Mouse (Mus musculus): ENCODE measurements around the gene Slc16a12.
"Not testable (repeated sequence)": the region's sequence is repeated elsewhere in the genome, so short reads cannot be mapped to it uniquely, and the experiment has no call there.

Gene Slc16a12

DNA sequence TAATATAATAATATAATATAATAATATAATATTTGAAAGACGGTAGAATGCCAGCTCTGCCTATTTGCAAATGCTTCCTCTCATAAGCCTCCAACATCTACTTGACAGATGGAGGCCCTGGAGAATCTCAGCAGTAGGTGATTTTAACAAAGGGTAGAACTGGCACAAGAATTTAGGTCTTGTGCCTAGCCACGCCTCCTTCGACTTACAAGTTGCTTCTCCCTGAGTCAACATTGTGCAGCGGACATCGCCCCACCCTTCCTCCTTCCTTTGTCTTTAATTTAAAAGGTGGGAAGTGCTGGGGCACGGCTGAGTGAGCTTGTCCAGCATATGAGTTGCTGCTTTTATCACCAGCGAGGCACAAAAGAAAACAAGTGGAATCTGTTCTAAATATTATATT, 73.6 kb downstream of the Slc16a12 start:
- DNase-seq (ENCODE audit: low spot score in 2 of 2): no peak

DNA sequence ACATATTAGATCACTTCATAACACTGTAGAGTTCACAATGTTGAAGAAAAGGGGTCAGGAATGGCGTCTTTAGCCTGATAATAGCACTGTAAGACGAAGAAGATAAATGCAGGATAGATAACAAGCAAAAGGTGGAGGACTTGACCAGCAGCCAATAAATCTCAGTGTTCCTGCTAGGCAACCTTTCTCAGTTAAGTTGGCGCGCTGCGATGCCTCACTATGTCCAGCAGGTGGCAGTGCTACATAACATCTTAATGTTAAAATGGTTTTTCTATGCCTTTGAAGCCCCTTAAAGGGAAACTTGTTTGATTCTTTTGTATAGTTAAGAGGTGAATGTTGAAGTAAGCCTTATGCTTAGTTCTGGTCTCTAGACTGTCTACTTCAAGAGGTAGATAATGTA, 81.0 kb downstream of the Slc16a12 start:
- peak; percentile 25 to 43 for DNase-seq (ENCODE audit: low spot score in 2 of 2)

DNA sequence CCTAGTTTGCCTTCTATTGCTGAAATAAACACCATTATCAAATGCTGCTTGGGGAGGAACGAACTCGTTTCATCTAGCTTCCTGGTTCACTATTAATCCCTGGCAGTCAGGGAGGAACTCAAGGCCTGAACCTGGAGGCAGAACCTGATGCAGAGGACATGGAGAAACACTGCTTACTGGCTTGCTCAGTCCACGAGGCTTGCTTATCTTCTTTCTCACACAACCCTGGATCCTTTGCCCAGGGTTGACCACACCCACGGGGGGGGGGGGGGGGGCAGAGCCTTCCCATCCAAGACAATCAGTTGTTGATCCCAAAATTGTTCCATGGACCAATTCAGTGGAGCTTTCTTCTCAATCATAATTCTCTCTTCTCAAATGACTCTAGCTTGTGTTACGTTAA, 84.3 kb downstream of the Slc16a12 start:
- no peak for DNase-seq (ENCODE audit: low spot score in 2 of 2)

DNA sequence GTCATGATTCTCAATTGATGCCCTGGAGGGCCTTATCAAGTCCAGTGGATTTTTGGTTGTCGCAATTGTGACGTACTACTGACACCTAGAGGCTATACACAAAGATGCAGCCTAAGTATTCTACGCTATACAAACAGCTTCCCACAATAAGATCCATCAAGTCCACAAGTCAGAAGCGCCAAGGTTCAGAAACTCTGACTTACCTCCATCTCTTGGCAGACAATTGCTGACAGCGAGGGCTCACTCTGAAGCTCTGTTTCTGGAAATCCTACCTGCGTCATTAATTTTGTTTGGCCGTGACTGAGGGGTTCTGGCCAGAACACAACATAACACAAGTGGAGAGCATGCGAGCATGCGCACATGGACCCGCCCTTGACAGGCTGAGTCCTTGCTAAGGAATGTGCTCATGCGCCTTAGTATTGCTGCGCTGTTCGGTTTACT, 85.0 kb downstream of the Slc16a12 start:
- peak; percentile 24 to 34 for DNase-seq (ENCODE audit: low spot score in 2 of 2)

DNA sequence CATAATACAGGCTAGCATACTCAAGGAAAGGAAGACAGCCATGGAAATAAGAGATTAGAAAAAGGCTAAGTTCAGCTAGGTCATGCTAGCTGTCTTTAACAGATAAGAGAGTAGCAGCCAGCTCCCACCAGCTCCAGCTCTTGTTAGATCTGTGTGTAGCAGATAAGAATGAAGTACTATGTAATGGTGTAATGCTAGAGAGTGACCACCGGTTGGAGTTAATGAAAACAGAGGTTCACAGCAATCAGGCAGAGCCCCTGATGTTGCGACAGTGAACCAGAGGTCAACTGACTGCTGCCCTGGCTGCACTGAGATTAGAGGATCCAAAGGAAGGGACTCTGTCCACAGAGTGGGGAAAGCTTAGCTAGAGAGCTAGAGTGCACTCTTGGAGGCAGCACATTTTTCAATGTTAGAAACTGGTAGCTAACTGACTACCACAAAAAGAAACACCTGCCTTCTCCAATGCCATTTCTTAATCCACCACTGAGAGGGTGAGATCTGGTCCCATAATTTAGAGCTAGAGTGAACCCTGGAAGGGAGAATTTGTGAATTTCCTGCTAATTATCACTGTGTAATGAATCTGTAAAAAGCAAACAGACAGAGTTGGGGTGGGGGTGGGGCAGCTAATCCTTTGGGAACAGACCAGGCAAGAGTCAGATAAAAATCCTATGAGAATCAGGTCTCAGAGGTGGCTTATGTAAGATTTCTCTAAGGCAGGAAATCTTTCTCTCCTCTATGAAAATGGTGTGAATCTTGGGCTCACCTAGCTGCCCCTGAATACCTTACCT, 90.4 kb downstream of the Slc16a12 start:
- no peak for DNase-seq (ENCODE audit: low spot score in 2 of 2)

DNA sequence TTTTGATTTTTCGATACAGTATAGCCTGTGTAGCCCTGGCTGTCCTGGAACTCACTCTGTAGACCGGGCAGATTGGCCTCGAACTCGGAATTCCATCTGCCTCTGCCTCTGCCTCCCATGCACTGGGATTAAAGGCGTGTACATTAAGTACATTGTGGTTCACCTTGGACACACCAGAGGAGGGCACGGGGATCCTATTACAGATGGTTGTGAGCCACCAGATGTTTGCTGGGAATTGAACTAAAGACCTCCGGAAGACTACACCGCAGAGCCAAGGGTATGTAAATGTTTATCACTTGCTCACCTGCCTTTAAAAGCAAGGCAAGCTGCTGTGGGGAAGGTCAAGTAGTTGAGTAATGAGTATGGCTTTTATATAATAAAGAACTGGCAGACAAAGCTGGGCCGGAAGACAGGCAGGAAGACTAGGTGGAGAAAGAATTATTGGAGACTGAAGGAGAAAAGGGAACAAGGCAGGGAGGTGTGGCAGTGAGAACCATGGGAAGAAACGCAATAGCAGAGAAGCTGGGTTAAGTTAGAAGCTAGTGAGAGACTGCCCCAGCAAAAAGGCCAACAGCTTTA, 91.8 kb downstream of the Slc16a12 start:
- no peak for DNase-seq (ENCODE audit: low spot score in 2 of 2)

DNA sequence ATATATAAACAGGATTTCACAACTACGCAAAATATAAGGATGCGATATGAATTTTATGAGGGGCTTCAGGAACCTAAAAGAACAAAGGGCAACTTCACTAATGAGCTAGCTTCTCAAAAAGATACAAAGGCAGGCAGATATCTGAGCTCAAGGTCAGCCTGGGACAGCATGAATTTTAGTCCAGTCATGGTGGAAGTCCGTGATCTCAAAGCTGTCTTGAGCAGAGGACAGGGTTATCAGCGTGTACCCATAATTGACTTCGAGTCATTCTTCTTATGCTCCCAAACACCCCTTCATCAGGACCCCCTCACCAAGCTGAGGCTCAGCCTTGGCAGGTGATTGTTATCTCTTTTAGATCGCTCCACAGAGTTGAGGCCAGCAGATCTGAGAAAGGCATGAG, 96.1 kb downstream of the Slc16a12 start:
- DNase-seq (ENCODE audit: low spot score in 2 of 2): no peak

DNA sequence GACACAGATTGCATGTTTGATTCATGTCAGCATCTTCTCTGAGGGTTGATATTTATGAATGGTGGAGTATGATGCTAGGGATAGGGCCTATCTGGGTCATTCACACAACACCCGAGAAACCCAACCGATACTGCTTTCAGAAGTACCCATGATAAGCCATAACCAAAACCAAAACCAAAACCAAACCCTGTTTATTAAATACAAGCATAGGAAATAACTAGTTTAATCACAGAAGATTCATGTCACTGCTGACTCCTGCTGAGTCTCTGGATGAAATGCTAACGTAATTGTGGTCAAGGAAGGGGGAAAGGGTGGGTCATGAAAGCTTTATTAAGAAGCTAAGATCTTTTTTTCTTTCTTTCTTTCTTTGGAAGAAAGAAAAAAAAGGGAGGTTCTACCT, 96.8 kb downstream of the Slc16a12 start:
- no peak for DNase-seq (ENCODE audit: low spot score in 2 of 2)

DNA sequence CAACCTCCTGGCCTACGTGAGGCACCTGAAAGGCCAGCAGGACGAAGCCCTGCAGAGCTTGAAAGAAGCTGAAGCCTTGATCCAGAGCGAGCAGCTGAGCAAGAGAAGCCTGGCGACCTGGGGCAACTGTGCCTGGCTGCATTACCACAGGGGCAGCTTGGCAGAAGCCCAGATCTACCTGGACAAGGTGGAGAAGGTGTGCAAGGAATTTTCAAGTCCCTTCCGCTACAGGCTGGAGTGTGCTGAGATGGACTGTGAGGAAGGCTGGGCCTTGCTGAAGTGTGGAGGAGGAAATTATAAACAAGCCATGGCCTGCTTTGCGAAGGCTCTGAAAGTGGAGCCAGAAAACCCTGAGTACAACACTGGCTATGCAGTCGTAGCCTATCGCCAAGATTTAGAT, 99.5 kb downstream of the Slc16a12 start:
- DNase-seq (ENCODE audit: low spot score in 2 of 2): not testable (repeated sequence)

DNA sequence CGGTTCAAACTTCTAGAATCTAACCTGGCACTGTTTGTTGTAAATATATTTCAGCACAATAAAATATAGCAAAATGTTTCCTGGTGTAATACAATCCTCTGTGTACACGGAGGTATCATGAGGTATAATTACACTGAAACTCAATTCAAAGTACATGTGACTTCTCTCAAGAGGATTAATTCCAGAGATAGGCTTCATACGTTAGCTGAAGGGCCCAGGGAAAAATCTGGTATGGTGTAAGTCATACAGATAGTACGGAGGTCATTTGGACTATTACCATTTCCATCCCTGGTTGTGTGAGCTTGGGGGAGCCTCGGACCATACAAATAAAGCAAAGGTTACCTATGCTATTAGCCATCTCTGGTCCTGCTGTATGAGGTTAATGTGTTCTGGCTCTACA, 104.5 kb downstream of the Slc16a12 start:
- no peak for DNase-seq (ENCODE audit: low spot score in 2 of 2)

DNA sequence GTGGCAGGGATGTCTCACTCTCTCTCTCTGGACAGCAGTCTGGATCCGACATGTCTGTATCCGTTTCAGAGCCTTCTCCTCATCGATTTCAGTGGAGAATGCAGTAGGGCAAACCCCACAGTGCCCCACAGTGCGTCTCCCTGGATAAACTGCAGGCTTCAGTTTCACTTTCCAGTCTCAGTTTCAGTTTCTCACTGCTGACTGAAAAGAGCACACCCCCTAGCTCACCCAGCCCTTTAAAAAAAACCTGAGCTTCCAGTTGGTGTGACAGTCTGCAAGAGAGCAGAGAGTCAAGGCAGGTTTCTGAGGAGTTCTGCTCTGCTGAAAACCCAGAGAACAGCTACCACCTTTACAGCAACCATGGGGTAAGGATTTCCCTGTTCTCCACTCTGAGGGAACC, 106.5 kb downstream of the Slc16a12 start, which contains the start of the genes Ifit1bl2 and Ifit1:
Gene Ifit1bl2, minus strand, starts transcription at position 121 of the 400 bp plus-strand sequence.
Gene Ifit1, plus strand, starts transcription at position 249 of the 400 bp plus-strand sequence.
- DNase-seq (ENCODE audit: low spot score in 2 of 2): no peak

DNA sequence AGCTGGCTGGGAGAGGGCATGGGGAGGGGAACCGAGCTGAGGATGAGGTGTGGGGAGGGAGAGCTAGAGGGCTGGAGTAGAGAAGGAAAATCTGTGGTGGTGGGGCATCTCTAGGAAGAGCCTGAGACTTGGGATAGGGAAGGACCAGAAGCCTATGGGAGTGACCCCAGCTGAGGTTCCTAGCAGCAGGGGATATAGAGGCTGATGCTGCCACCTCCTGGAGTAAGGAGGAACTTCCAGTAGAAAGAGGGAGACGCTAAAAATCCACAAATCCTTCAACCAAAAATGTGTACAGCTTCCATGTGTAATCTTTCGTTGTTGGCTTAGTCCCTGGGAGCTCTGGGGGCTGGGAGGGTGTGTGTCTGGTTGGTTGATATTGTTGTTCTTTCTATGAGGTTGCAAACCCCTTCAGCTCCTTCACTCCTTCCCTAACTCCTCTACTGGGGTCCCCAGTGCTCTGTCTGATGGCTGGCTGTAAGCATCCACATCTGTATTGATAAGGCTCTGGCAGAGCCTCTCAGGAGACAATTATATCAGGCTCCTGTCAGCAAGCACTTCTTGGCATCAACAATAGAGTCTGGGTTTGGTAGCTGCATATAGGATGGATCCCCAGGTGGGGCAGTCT, 110.0 kb downstream of the Slc16a12 start:
- peak; percentile 9 to 28 for DNase-seq (ENCODE audit: low spot score in 2 of 2)

DNA sequence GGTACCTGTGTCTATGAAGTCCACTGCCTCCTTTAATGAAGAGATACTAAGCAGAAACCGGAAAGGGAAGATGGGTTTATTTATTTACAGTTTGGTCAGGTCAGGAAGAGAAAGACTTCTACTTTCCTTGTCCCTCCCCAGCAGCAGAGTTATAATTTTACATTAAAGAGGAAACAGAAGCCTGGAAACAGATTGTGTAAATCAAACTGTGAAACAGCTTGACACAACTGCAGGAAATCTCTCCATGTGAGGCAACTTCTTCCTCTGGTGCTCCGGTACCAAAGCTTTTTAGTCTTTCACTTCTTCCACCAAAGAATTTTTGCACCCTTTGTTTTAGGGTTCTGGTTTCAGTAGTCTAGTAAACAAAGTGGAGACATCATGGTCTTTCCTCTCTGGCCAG, 113.6 kb downstream of the Slc16a12 start:
- no peak for DNase-seq (ENCODE audit: low spot score in 2 of 2)

DNA sequence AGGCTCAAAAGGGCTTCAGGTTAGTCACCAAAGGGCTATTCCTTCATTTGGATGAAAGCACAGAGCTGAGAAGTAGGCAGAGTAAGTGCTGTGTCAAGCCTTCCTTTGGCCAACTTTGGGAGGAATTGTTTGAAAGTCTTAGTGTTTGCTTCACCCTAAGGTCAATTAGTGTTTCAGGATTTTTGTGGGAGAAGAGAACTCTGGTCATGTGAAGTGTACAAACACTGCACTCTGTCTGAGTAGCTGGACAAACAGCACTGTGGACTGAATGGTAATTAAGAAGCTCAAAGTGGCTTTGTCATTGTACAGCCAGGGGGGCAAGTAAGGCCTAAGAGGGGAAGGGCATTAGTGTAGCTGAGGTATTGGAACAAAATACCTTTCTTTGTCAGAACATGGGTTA, 115.6 kb downstream of the Slc16a12 start:
- DNase-seq (ENCODE audit: low spot score in 2 of 2): no peak

DNA sequence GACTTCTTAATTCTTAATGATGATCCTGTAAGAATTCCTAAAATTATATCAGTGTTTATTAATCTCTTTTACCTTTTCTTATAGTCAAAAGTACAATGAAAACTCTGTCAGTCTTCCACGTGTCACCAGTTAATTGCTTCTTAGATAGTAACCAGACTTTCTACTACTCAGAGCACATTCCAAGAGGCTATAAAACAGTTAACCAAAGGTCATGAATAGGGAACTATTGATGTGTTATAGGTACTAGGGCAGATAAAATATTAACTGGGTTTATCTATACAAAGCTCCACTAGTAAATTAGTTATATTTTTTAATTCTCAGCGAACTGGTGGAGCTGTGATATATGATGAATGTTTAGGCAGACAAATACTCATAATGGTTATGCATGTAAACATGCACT, 119.6 kb downstream of the Slc16a12 start:
- DNase-seq (ENCODE audit: low spot score in 2 of 2): no peak

DNA sequence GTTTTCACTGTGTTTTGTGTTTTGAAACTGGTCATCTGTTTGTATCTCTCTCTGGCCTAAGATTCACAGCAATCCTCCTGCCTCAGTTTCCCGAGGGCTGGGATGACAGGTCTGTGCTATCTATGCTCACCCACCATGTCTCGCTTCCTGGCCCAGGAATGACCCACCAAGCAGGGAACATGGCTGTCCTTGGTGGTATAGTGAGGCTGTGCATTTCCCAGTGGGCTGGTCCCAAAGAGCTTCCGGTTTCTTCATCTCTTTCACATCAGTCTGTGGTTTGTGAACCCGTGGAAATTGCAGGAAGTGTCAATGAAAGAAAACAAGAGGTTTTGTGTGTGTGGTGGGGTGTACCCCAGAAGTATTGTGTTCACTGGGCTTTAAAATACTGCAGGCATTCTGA, 122.4 kb downstream of the Slc16a12 start:
- DNase-seq (ENCODE audit: low spot score in 2 of 2): no peak

DNA sequence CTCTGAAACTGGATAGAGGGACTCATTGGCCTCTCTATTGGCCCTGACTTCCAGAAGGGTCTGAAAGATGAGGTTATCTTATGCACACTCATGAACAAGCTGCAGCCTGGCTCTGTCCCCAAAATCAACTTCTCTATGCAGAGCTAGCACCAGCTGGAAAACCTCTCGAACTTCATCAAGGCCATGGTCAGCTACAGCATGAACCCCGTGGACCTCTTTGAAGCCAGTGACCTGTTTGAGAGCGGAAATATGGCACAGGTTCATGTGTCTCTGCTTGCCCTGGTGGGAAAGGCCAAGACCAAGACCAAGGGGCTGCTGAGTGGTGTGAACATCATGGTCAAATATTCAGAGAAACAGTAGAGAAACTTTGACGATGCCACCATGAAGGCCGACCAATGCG, 123.3 kb downstream of the Slc16a12 start:
- DNase-seq (ENCODE audit: low spot score in 2 of 2): no peak

DNA sequence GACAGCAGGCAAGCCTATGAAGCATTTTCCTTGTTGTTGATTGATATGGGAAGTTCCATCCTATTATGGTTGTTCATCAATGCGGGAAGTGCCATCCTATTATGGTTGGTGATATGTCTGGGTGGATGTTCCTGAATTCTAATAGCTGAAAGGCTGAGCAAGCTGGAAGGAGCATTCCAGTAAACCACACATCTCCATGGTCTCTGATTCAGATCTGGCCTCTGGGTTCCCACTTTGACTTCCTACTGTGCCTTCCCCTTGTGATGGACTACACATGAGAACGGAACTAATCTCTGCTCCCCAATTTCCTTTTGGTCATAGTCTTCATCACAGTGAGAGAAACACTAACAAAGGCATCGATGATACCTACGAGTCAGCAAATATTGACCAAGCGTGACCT, 126.2 kb downstream of the Slc16a12 start:
- DNase-seq (ENCODE audit: low spot score in 2 of 2): no peak

Data from right cerebral cortex, postnatal 36 days (tissue).